Mouse (Mus musculus): ENCODE measurements around the gene Fam25c. TPM values are rescaled to one million over a fixed set of nuclear protein-coding genes. Genes with fewer than 3 reads are reported as not detected.

The Fam25c gene
- polyA plus RNA-seq, 1 experiment from 2014 or later = not detected

- Histone ChIP-seq H3K36me3 (no peaks in the 10 kb centered on the region), H3K4me3 (no peak overlapping the region), H3K9me3 (no peaks in the 10 kb centered on the region), H3K4me1 (replicated peaks) (no peaks in the 10 kb centered on the region), H3K27ac (no peak overlapping the region), H3K9ac (no peak overlapping the region), H3K4me2 (no peak overlapping the region), H3K27me3 (no peaks in the 10 kb centered on the region)
- WGBS = 85% methylated on average over 5 of the region's 5 CpGs
- ATAC-seq (ENCODE audit: low FRiP score) = no peak
These were observed 52.5 kb downstream of the Fam25c start for GRCm38 (mm10) chr14:34302681-34303242.

Other genes starting within 250 kb of the Fam25c start
- gene Npy4r, start 202.9 kb downstream of the Fam25c start, polyA plus RNA-seq (2015; fragmentation: Nextera tagmentation; extraction: Ambion mirVana) = 0.13 and 0.18 TPM in 2 replicates
- 4.8 and 5.5 TPM in 2 replicates for gene Gprin2, start 153.8 kb downstream of the Fam25c start, polyA plus RNA-seq (2015; fragmentation: Nextera tagmentation; extraction: Ambion mirVana)
- 0.48 and 0.68 TPM in 2 replicates for gene Syt15, start 135.8 kb downstream of the Fam25c start, polyA plus RNA-seq (2015; fragmentation: Nextera tagmentation; extraction: Ambion mirVana)
- 5.9 and 8.7 TPM in 2 replicates for gene Shld2, start 44.9 kb downstream of the Fam25c start, polyA plus RNA-seq (2015; fragmentation: Nextera tagmentation; extraction: Ambion mirVana)
- 88.5 and 100.0 TPM in 2 replicates for gene Glud1, start 44.7 kb downstream of the Fam25c start, polyA plus RNA-seq (2015; fragmentation: Nextera tagmentation; extraction: Ambion mirVana)
- 235 and 244 TPM in 2 replicates for gene Sncg, start 19.4 kb upstream of the Fam25c start, polyA plus RNA-seq (2015; fragmentation: Nextera tagmentation; extraction: Ambion mirVana)
- 5.6 and 5.7 TPM in 2 replicates for gene Mmrn2, start 20.0 kb upstream of the Fam25c start, polyA plus RNA-seq (2015; fragmentation: Nextera tagmentation; extraction: Ambion mirVana)
- 19.5 and 20.5 TPM in 2 replicates for gene Bmpr1a, start 147.9 kb upstream of the Fam25c start, polyA plus RNA-seq (2015; fragmentation: Nextera tagmentation; extraction: Ambion mirVana)
- not detected in 2 replicates for gene 9230112D13Rik, start 167.4 kb upstream of the Fam25c start, polyA plus RNA-seq (2015; fragmentation: Nextera tagmentation; extraction: Ambion mirVana)
- gene Ldb3, start 233.2 kb upstream of the Fam25c start, polyA plus RNA-seq (2015; fragmentation: Nextera tagmentation; extraction: Ambion mirVana) = 0.50 and 0.56 TPM in 2 replicates
- gene Opn4, start 244.7 kb upstream of the Fam25c start, polyA plus RNA-seq (2015; fragmentation: Nextera tagmentation; extraction: Ambion mirVana) = not detected in 2 replicates

Measured in hindbrain, embryonic 13.5 days (tissue).